Mouse (Mus musculus) lung, embryonic 14.5 days (tissue): Measurements from ENCODE around the gene Zfp697. TPM values are rescaled to one million over a fixed set of nuclear protein-coding genes. Genes with fewer than 3 reads are reported as not detected.
A peak's percentile ranks its signal among the peaks of the same experiment; 100 is the strongest.

Experiments
- ATAC-seq: fragments of 200-750 bp; cut with Nextera tagmentation; 2 replicates; pipeline ENCODE4 v1.8.0; 2017; ENCODE audit warnings: mild to moderate bottlenecking, moderate TSS enrichment, moderate library complexity; ENCODE audit not compliant: insufficient read depth
- DNase-seq: peaks from one replicate; pipeline ENCODE4 v3.0.0-alpha.2; 2015
- H3K27ac ChIP-seq: fragments of 300-500 bp; sonication (generic); 2 replicates; pipeline ENCODE4 v1.5.1; 2014; ENCODE audit warnings: low read depth, mild to moderate bottlenecking, moderate library complexity
- H3K27me3 ChIP-seq: fragments of 300-500 bp; sonication (generic); 2 replicates; pipeline ENCODE4 v1.6.1; 2014; ENCODE audit warnings: low read length, control low read depth; ENCODE audit not compliant: insufficient read depth
- H3K36me3 ChIP-seq: fragments of 300-500 bp; sonication (generic); 2 replicates; pipeline ENCODE4 v1.6.1; 2014; ENCODE audit warnings: control low read depth; ENCODE audit not compliant: insufficient read depth
- H3K4me1 ChIP-seq: fragments of 300-500 bp; sonication (generic); 2 replicates; pipeline ENCODE4 v1.6.1; 2014; ENCODE audit warnings: antibody characterized with exemption, control low read depth; ENCODE audit not compliant: insufficient read depth
- H3K4me2 ChIP-seq: fragments of 300-500 bp; sonication (generic); 2 replicates; pipeline ENCODE4 v1.6.1; 2014; ENCODE audit warnings: mild to moderate bottlenecking
- H3K4me3 ChIP-seq: fragments of 300-500 bp; sonication (generic); 2 replicates; pipeline ENCODE4 v1.5.1; 2014; ENCODE audit warnings: low read depth, low read length
- H3K9ac ChIP-seq: fragments of 300-500 bp; sonication (generic); 2 replicates; pipeline ENCODE4 v1.6.1; 2014
- H3K9me3 ChIP-seq: fragments of 300-500 bp; sonication (generic); 2 replicates; pipeline ENCODE4 v1.6.1; 2016; ENCODE audit warnings: low read depth, low read length, control low read depth
- CTCF ChIP-seq: IDR thresholded peaks from 2 replicates; pipeline ENCODE4 v1.5.1; 2016; ENCODE audit warnings: antibody characterized with exemption, low read depth
- WGBS: fragments of 180-500 bp; shearing (Covaris S2); extraction: QIAGEN DNeasy Blood & Tissue Kit; methylation state at CpG from one replicate; pipeline ENCODE4 v1.1.7; 2014; 5-methylcytosine and 5-hydroxymethylcytosine counted together
- polyA plus RNA-seq: library from polyadenylated mRNA; unstranded; fragments of >200 nt; fragmentation: Nextera tagmentation; extraction: Ambion mirVana; gene quantifications from 2 replicates; pipeline ENCODE4 v1.2.1, GENCODE M21; 2014

Zfp697 gene
- polyA plus RNA-seq, 1 experiment from 2014 or later: 9.1 TPM

- H3K27ac ChIP-seq: no peak overlapping the region
- TF ChIP-seq CTCF: no peak
- no peaks in the 10 kb centered on the region; the same call in 1 of the 2 replicates for H3K9me3 ChIP-seq
- H3K27me3 ChIP-seq: no peaks in the 10 kb centered on the region
- 98% methylated on average over 2 of the region's 2 CpGs for WGBS
- H3K4me2 ChIP-seq: no peak overlapping the region
- DNase-seq: no peak
- H3K4me1 ChIP-seq: no peaks in the 10 kb centered on the region
- H3K4me3 ChIP-seq: no peak overlapping the region
- no peak overlapping the region for H3K9ac ChIP-seq
- no peak for ATAC-seq
- no peaks in the 10 kb centered on the region for H3K36me3 ChIP-seq
These were observed 13.5 kb upstream of the Zfp697 start for GRCm38 (mm10) chr3:98368776-98369175.

- no peak for ATAC-seq
- WGBS: 29% methylated on average over 3 of the region's 3 CpGs
- no peak for TF ChIP-seq CTCF
- no peaks in the 10 kb centered on the region for H3K27me3 ChIP-seq
- peak; percentile 18 for DNase-seq
- no peaks in the 10 kb centered on the region; the same call in 1 of the 2 replicates for H3K9me3 ChIP-seq
- H3K4me2 ChIP-seq: no peak overlapping the region
- no peaks in the 10 kb centered on the region for H3K36me3 ChIP-seq
- no peak overlapping the region for H3K27ac ChIP-seq
- no peak overlapping the region for H3K4me3 ChIP-seq
- H3K4me1 ChIP-seq: no peaks in the 10 kb centered on the region; the same call in 1 of the 2 replicates
- H3K9ac ChIP-seq: no peak overlapping the region
These were observed 8.1 kb upstream of the Zfp697 start for GRCm38 (mm10) chr3:98374062-98374719.

GRCm38 (mm10) chr3:98374980-98375379, 7.3 kb upstream of the Zfp697 start:
- WGBS: 80% methylated on average over 5 of the region's 5 CpGs
- DNase-seq (no peak), ATAC-seq (no peak)
- no peak overlapping the region for H3K4me3 ChIP-seq
- H3K36me3 ChIP-seq: no peaks in the 10 kb centered on the region
- TF ChIP-seq CTCF: no peak
- H3K27ac ChIP-seq: no peak overlapping the region
- no peak overlapping the region for H3K4me2 ChIP-seq
- H3K4me1 ChIP-seq: no peaks in the 10 kb centered on the region; the same call in 1 of the 2 replicates
- H3K9me3 ChIP-seq: no peaks in the 10 kb centered on the region; the same call in 1 of the 2 replicates
- no peak overlapping the region for H3K9ac ChIP-seq
- no peaks in the 10 kb centered on the region for H3K27me3 ChIP-seq

- Histone ChIP-seq H3K9ac (no peak overlapping the region), H3K4me1 (peaks cover 3% of the 10 kb centered on the region), H3K9me3 (no peaks in the 10 kb centered on the region), H3K4me3 (no peak overlapping the region), H3K4me2 (no peak overlapping the region), H3K36me3 (no peaks in the 10 kb centered on the region), H3K27me3 (no peaks in the 10 kb centered on the region), H3K27ac (no peak overlapping the region)
- 73% methylated on average over 4 of the region's 4 CpGs for WGBS
- ATAC-seq (no peak), DNase-seq (no peak)
- no peak for TF ChIP-seq CTCF
These were observed 4.0 kb upstream of the Zfp697 start for GRCm38 (mm10) chr3:98378267-98378666.

- H3K9ac ChIP-seq: no peak overlapping the region
- H3K27me3 ChIP-seq: no peaks in the 10 kb centered on the region
- 4% methylated on average over 7 of the region's 7 CpGs for WGBS
- DNase-seq (peak; percentile 28), ATAC-seq (no peak)
- no peaks in the 10 kb centered on the region for H3K9me3 ChIP-seq
- peaks cover 3% of the 10 kb centered on the region for H3K4me1 ChIP-seq
- no peak for TF ChIP-seq CTCF
- H3K4me2 ChIP-seq: no peak overlapping the region
- H3K4me3 ChIP-seq: no peak overlapping the region
- no peaks in the 10 kb centered on the region for H3K36me3 ChIP-seq
- H3K27ac ChIP-seq: no peak overlapping the region
These were observed 3.0 kb upstream of the Zfp697 start for GRCm38 (mm10) chr3:98379236-98379635.

GRCm38 (mm10) chr3:98381677-98382245, 500 bp upstream of the Zfp697 start:
- DNase-seq (peak; percentile 63), ATAC-seq (peak; percentile 12; the same call in 1 of the 2 replicates)
- Histone ChIP-seq H3K27ac (peak overlapping the region; percentile 81), H3K4me1 (peaks cover 3% of the 10 kb centered on the region), H3K9me3 (no peaks in the 10 kb centered on the region), H3K27me3 (no peaks in the 10 kb centered on the region), H3K9ac (peak overlapping the region; percentile 87), H3K4me3 (peak overlapping the region; percentile 83), H3K4me2 (peak overlapping the region; percentile 99), H3K36me3 (no peaks in the 10 kb centered on the region)
- peak; percentile 64 for TF ChIP-seq CTCF
- WGBS: 8% methylated on average over 17 of the region's 17 CpGs

- ATAC-seq (peak; percentile 20), DNase-seq (no peak)
- Histone ChIP-seq H3K4me3 (peak overlapping the region; percentile 83), H3K36me3 (no peaks in the 10 kb centered on the region), H3K4me2 (peak overlapping the region; percentile 99), H3K27me3 (no peaks in the 10 kb centered on the region), H3K9me3 (no peaks in the 10 kb centered on the region), H3K27ac (no peak overlapping the region), H3K4me1 (peaks cover 3% of the 10 kb centered on the region), H3K9ac (peak overlapping the region; percentile 87)
- WGBS: 9% methylated on average over 21 of the region's 21 CpGs
- no peak for TF ChIP-seq CTCF
These were observed 946 bp downstream of the Zfp697 start for GRCm38 (mm10) chr3:98383024-98383790.
